Mouse (Mus musculus): ENCODE measurements around the gene Ankmy2.

GRCm38 (mm10) chr12:36207072-36207799 lies 50.3 kb downstream of the Ankmy2 start:
- TF ChIP-seq EP300 (IDR thresholded peaks at IDR 0.05; ENCODE audit: insufficient read depth, low read depth, low read length) (0 out of 2 replicates have a peak, but pooled peaks have one; percentile 40), POLR2A (IDR thresholded peaks at IDR 0.05; ENCODE audit: insufficient read depth, low read depth, low read length) (no peak)
